Mouse (Mus musculus): ENCODE results near the gene BC052040.

DNA sequence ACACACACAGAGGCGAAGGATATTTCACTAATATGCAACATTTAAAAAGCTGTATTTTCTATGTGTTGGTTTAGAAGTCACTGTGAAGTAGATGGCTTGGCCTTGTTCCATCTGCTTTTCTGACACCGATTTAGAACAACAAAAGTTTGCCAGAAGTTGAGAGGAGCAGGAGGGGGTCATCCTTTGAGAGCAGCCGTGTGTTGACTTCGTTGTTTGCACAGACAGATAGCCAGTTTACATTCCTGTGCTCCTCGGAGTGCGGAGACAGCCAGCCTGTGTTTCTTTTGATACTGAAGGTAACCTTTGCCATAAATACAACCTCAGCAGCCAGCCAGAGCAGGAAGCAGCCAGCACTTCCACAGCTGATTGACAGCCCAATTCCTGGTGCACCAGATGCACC, 204.2 kb downstream of the BC052040 start:
- no peak for TF ChIP-seq CTCF (conservative IDR thresholded peaks at IDR 0.05; ENCODE audit: low read length)
- no peak for TF ChIP-seq NANOG (IDR thresholded peaks at IDR 0.05; ENCODE audit: borderline replicate concordance, low read length)
